Mouse (Mus musculus) left cerebral cortex, adult 2 months (tissue): ENCODE results near the gene Rtn4r. TPM values are rescaled to one million over a fixed set of nuclear protein-coding genes. Genes with fewer than 3 reads are reported as not detected.

Experiments used
- DNase-seq, 2 experiments: peaks; one replicate each; pipeline ENCODE4 v3.0.0; 2021 to 2022; ENCODE audit warnings: low spot score in 2 of 2, mixed read lengths in 1 of 2; ENCODE audit errors: extremely low spot score in 1 of 2
- H3K27ac ChIP-seq: fragments of 200-600 bp; 2 replicates; pipeline ENCODE4 v1.8.1; 2022
- H3K4me3 ChIP-seq: fragments of 200-600 bp; 2 replicates; pipeline ENCODE4 v1.8.1; 2022
- CTCF ChIP-seq: fragments of 200-600 bp; IDR thresholded peaks from 2 replicates; pipeline ENCODE4 v1.8.1; 2022; ENCODE audit warnings: antibody characterized with exemption, mild to moderate bottlenecking, moderate library complexity
- intact Hi-C: fragments of 180-260 bp; cut with DNase I; formaldehyde crosslinking; loops from one replicate; pipeline ENCODE4 v1.15.1; 2025
- long read RNA-seq, 2 experiments: library from polyadenylated mRNA; stranded (forward); transcript quantifications; one replicate each; pipeline ENCODE4 v2.0.0; 2021; ENCODE audit warnings: borderline mapping rate in 2 of 2
- total RNA-seq, 2 experiments: library from RNA; stranded (reverse); gene quantifications; 2 replicates each; pipeline ENCODE4 v1.2.3; 2021

Gene Rtn4r
- total RNA-seq: 100 to 1,000 TPM; 138 to 147 TPM
- long read RNA-seq, experiment 1, transcript Rtn4r-201 (2 exons, 1,938 nt): major isoform, 47 of 61 reads
- long read RNA-seq, experiment 1, partial matches to known transcripts: 7 of 61 reads
- long read RNA-seq, experiment 1, other reads (novel, unspliced or antisense): 7 of 61 reads
- long read RNA-seq, experiment 2, transcript Rtn4r-201 (2 exons, 1,938 nt): major isoform, 30 of 39 reads
- long read RNA-seq, experiment 2, partial matches to known transcripts: 3 of 39 reads
- long read RNA-seq, experiment 2, other reads (novel, unspliced or antisense): 6 of 39 reads

DNA sequence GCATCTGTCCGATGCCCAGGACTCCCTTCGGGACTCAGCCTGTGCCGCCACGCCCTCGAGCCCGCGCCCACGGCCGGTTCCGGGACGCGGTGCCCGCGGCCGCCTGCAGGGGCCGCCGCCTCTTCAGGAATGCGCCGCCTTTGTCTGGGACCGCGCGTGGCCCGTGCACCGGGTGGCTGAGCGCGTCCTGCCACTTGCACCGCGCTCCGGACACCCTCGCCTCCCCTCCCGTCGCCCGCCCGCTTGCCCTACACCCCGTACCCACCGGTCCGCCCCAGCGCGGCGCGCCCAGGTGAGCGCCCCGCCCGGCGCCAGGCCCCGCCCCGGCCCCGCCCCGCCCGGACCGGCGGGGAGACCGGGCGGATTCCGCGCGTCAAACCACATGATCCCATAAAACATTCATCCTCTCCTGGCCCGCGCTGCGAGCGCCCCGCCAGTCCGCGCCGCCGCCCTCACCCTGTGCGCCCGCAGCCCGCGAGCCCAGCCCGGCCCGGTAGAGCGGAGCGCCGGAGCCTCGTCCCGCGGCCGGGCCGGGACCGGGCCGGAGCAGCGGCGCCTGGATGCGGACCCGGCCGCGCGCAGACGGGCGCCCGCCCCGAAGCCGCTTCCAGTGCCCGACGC, at the start of gene Rtn4r:
Rtn4r (plus strand) TSS at position 402 of the 621 bp plus-strand sequence.
- DNase-seq: peak; percentile 59 to 76
- peak within 1 kb of the TSS; percentile 61 for H3K4me3 ChIP-seq
- TF ChIP-seq CTCF: peak; percentile 76
- intact Hi-C loops: loop anchor here (1.0 to 2.0 kb wide), 2 partner anchors 46 to 83 kb away; no protein-coding TSS in a partner anchor
- H3K27ac ChIP-seq: peak within 1 kb of the TSS; percentile 93

GRCm38 (mm10) chr16:18078314-18079015, 49.0 kb upstream of the Rtn4r start:
- H3K27ac ChIP-seq: no peak overlapping the region
- intact Hi-C loops: no loop called here
- no peak for TF ChIP-seq CTCF
- H3K4me3 ChIP-seq: no peak overlapping the region
- no peak for DNase-seq

GRCm38 (mm10) chr16:18079300-18079699, 48.1 kb upstream of the Rtn4r start:
- H3K4me3 ChIP-seq: no peak overlapping the region
- intact Hi-C loops: no loop called here
- TF ChIP-seq CTCF: no peak
- DNase-seq: no peak
- H3K27ac ChIP-seq: no peak overlapping the region

GRCm38 (mm10) chr16:18080171-18080570, 47.3 kb upstream of the Rtn4r start:
- intact Hi-C loops: no loop called here
- TF ChIP-seq CTCF: no peak
- H3K4me3 ChIP-seq: no peak overlapping the region
- no peak overlapping the region for H3K27ac ChIP-seq
- no peak for DNase-seq

GRCm38 (mm10) chr16:18081149-18081827, 46.2 kb upstream of the Rtn4r start:
- no peak overlapping the region for H3K27ac ChIP-seq
- intact Hi-C loops: no loop called here

DNA sequence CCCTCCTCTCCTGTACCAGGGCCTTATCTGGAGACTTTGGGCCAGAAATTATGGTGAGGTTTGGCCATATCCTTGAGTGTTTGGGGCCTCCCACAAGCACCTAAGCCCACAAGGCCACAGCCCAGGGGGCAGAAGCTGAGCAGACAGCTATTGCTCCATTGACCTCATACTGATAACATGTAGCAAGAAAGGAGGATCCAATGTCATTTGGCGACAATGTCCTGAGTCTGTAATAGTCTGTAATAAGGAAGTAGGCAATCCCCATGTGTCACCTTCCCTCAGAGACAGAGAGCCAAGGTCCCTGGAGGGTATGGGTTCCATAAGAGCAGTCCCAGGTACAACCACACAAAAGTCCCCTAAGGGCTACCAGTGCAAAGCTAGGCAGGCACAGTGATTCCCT, 45.2 kb upstream of the Rtn4r start:
- Histone ChIP-seq H3K4me3 (no peak overlapping the region), H3K27ac (peak overlapping the region; percentile 81)
- intact Hi-C loops: no loop called here
- no peak for DNase-seq
- no peak for TF ChIP-seq CTCF

More at GRCm38 (mm10) chr16:18081149-18081827, 46.2 kb upstream of the Rtn4r start:
- no peak overlapping the region for H3K4me3 ChIP-seq
- DNase-seq: no peak
- TF ChIP-seq CTCF: no peak; the same call in 1 of the 2 replicates

- no peak for TF ChIP-seq CTCF
- Histone ChIP-seq H3K27ac (peak overlapping the region; percentile 81), H3K4me3 (no peak overlapping the region)
- peak; percentile 46 to 61 for DNase-seq
- intact Hi-C loops: no loop called here
These were observed 44.1 kb upstream of the Rtn4r start for GRCm38 (mm10) chr16:18083231-18083951.

DNA sequence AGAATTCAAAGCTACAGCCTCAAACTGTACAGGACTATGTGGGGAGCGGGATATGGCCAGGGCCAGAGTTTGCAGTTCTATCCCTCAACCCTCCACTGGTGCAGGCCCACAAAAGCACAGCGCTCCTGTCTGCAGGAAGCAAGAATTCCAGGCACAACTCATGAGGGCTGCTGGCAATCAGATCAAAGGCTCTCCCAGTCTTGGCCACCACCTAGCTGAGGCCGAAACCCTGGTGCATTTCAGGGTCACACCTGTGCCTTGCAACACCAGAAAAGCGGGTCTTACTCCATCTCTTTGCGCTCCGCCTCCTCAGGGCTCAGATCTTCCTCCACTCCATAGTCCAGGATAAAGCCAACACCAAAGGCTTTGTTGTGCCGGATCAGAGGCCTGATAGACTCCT, 43.2 kb upstream of the Rtn4r start:
- H3K27ac ChIP-seq: peak overlapping the region; percentile 66
- intact Hi-C loops: no loop called here
- no peak for DNase-seq
- TF ChIP-seq CTCF: no peak
- H3K4me3 ChIP-seq: no peak overlapping the region

DNA sequence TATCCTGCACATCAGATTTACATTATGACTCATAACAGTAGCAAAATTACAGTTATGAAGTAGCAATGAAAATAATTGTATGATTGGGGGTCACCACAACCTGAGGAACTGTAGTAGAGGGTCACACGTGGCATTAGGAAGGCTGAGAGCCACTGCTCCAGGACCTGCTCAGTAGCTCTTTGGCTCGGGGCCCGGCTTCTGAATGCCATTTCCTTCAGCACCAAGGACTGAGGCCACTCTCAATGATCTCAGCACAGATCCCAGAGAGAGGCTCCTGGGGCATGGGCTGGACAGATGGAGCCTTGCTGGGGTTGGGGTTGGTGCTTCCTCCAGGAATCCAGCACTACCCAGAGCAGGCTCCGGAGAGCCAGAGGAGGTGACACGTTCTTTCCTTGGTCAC, 40.3 kb upstream of the Rtn4r start:
- intact Hi-C loops: no loop called here
- no peak overlapping the region; the same call in 1 of the 2 replicates for H3K4me3 ChIP-seq
- TF ChIP-seq CTCF: no peak
- peak overlapping the region; percentile 47; the same call in 1 of the 2 replicates for H3K27ac ChIP-seq
- DNase-seq: no peak

GRCm38 (mm10) chr16:18096348-18096747, 31.1 kb upstream of the Rtn4r start:
- H3K27ac ChIP-seq: no peak overlapping the region
- no peak for TF ChIP-seq CTCF
- DNase-seq: no peak
- intact Hi-C loops: no loop called here
- H3K4me3 ChIP-seq: no peak overlapping the region

- Histone ChIP-seq H3K4me3 (no peak overlapping the region), H3K27ac (no peak overlapping the region)
- TF ChIP-seq CTCF: no peak
- DNase-seq: no peak
- intact Hi-C loops: no loop called here
These were observed 24.6 kb upstream of the Rtn4r start for GRCm38 (mm10) chr16:18102816-18103215.
